Mouse (Mus musculus) heart, embryonic 11.5 days (tissue): ENCODE data around the gene Col4a1. TPM values are rescaled to one million over a fixed set of nuclear protein-coding genes. Genes with fewer than 3 reads are reported as not detected.

Experiments used
- ATAC-seq: fragments of 200-750 bp; cut with Nextera tagmentation; replicated peaks from 2 replicates; pipeline ENCODE4 v1.8.0; 2017; ENCODE audit warnings: moderate library complexity; ENCODE audit not compliant: insufficient number of reproducible peaks, low FRiP score, low TSS enrichment
- H3K27ac ChIP-seq: fragments of 300-500 bp; sonication (generic); 2 replicates; pipeline ENCODE4 v1.5.1; 2014; ENCODE audit warnings: mild to moderate bottlenecking, low read depth, low read length
- H3K27me3 ChIP-seq: fragments of 300-500 bp; sonication (generic); 2 replicates; pipeline ENCODE4 v1.6.1; 2014; ENCODE audit warnings: mild to moderate bottlenecking, low read length, mixed read lengths; ENCODE audit not compliant: control insufficient read depth, insufficient read depth
- H3K36me3 ChIP-seq: fragments of 300-500 bp; sonication (generic); 2 replicates; pipeline ENCODE4 v1.6.1; 2014; ENCODE audit warnings: mild to moderate bottlenecking, low read length, moderate library complexity, mixed read lengths; ENCODE audit not compliant: control insufficient read depth, insufficient read depth
- H3K4me1 ChIP-seq: fragments of 300-500 bp; sonication (generic); 2 replicates; pipeline ENCODE4 v1.6.1; 2014; ENCODE audit warnings: low read length; ENCODE audit not compliant: control insufficient read depth, insufficient read depth
- H3K4me2 ChIP-seq: fragments of 300-500 bp; sonication (generic); 2 replicates; pipeline ENCODE4 v1.6.1; 2014; ENCODE audit warnings: mild to moderate bottlenecking, moderate library complexity
- H3K4me3 ChIP-seq: fragments of 300-500 bp; sonication (generic); 2 replicates; pipeline ENCODE4 v1.5.1; 2014; ENCODE audit warnings: low read depth, low read length
- H3K9ac ChIP-seq: fragments of 300-500 bp; sonication (generic); 2 replicates; pipeline ENCODE4 v1.6.1; 2014; ENCODE audit warnings: mild to moderate bottlenecking, low read depth, low read length, moderate library complexity
- H3K9me3 ChIP-seq: fragments of 300-500 bp; sonication (generic); replicated peaks from 2 replicates; pipeline ENCODE4 v1.6.1; 2016; ENCODE audit warnings: low read length; ENCODE audit not compliant: control insufficient read depth
- WGBS: fragments of 180-500 bp; shearing (Covaris S2); extraction: QIAGEN DNeasy Blood & Tissue Kit; methylation state at CpG from one replicate; pipeline ENCODE4 v1.1.7; 2014; ENCODE audit not compliant: insufficient replicate concordance; 5-methylcytosine and 5-hydroxymethylcytosine counted together
- polyA plus RNA-seq: library from polyadenylated mRNA; unstranded; fragments of >200 nt; fragmentation: Nextera tagmentation; extraction: Ambion mirVana; gene quantifications from 2 replicates; pipeline ENCODE4 v1.2.1, GENCODE M21; 2014

Col4a1 gene
- polyA plus RNA-seq, 1 experiment from 2014 or later = 150 TPM

- Histone ChIP-seq H3K9me3 (no peaks in the 10 kb centered on the region), H3K36me3 (no peaks in the 10 kb centered on the region), H3K4me3 (no peak overlapping the region), H3K4me1 (peaks cover 37% of the 10 kb centered on the region), H3K4me2 (no peak overlapping the region), H3K9ac (no peak overlapping the region), H3K27ac (no peak overlapping the region), H3K27me3 (no peaks in the 10 kb centered on the region)
- 83% methylated on average over 1 of the region's 1 CpGs for WGBS
- no peak for ATAC-seq
These were observed 11.1 kb upstream of the Col4a1 start for GRCm38 (mm10) chr8:11323681-11324080.

- Histone ChIP-seq H3K4me3 (no peak overlapping the region), H3K4me2 (no peak overlapping the region), H3K36me3 (no peaks in the 10 kb centered on the region), H3K4me1 (peaks cover 32% of the 10 kb centered on the region), H3K27ac (no peak overlapping the region), H3K27me3 (no peaks in the 10 kb centered on the region), H3K9me3 (no peaks in the 10 kb centered on the region), H3K9ac (no peak overlapping the region)
- ATAC-seq = no peak
- WGBS = 64% methylated on average over 5 of the region's 5 CpGs
These were observed 10.3 kb upstream of the Col4a1 start for GRCm38 (mm10) chr8:11322724-11323585.

GRCm38 (mm10) chr8:11321841-11322240 is 9.2 kb upstream of the Col4a1 start:
- no peak overlapping the region for H3K9ac ChIP-seq
- H3K27me3 ChIP-seq = no peaks in the 10 kb centered on the region
- WGBS = 73% methylated on average over 7 of the region's 7 CpGs
- no peak overlapping the region for H3K4me3 ChIP-seq
- no peak overlapping the region for H3K27ac ChIP-seq
- ATAC-seq = no peak
- no peaks in the 10 kb centered on the region for H3K36me3 ChIP-seq
- no peaks in the 10 kb centered on the region for H3K9me3 ChIP-seq
- peaks cover 23% of the 10 kb centered on the region for H3K4me1 ChIP-seq
- H3K4me2 ChIP-seq = no peak overlapping the region

- Histone ChIP-seq H3K27me3 (no peaks in the 10 kb centered on the region), H3K9me3 (no peaks in the 10 kb centered on the region), H3K36me3 (no peaks in the 10 kb centered on the region), H3K4me2 (no peak overlapping the region), H3K4me3 (no peak overlapping the region), H3K4me1 (peaks cover 19% of the 10 kb centered on the region), H3K9ac (no peak overlapping the region), H3K27ac (no peak overlapping the region)
- WGBS = 76% methylated on average over 11 of the region's 11 CpGs
- no peak for ATAC-seq
These were observed 6.8 kb upstream of the Col4a1 start for GRCm38 (mm10) chr8:11319405-11319804.

- Histone ChIP-seq H3K9ac (no peak overlapping the region), H3K27me3 (no peaks in the 10 kb centered on the region), H3K4me3 (no peak overlapping the region), H3K4me2 (no peak overlapping the region), H3K36me3 (no peaks in the 10 kb centered on the region), H3K4me1 (peaks cover 23% of the 10 kb centered on the region), H3K27ac (no peak overlapping the region), H3K9me3 (no peaks in the 10 kb centered on the region)
- ATAC-seq = no peak
- 71% methylated on average over 6 of the region's 6 CpGs for WGBS
These were observed 3.5 kb upstream of the Col4a1 start for GRCm38 (mm10) chr8:11316118-11316517.

- Histone ChIP-seq H3K4me2 (peak overlapping the region; percentile 72), H3K9ac (no peak overlapping the region), H3K4me1 (peaks cover 20% of the 10 kb centered on the region), H3K9me3 (no peaks in the 10 kb centered on the region), H3K27me3 (no peaks in the 10 kb centered on the region), H3K27ac (no peak overlapping the region), H3K36me3 (no peaks in the 10 kb centered on the region), H3K4me3 (no peak overlapping the region)
- ATAC-seq = no peak
- WGBS = 71% methylated on average over 16 of the region's 16 CpGs
These were observed 2.7 kb upstream of the Col4a1 start for GRCm38 (mm10) chr8:11315179-11315943.

- WGBS = 83% methylated on average over 8 of the region's 8 CpGs
- Histone ChIP-seq H3K4me1 (peaks cover 28% of the 10 kb centered on the region), H3K27me3 (no peaks in the 10 kb centered on the region), H3K36me3 (no peaks in the 10 kb centered on the region), H3K9ac (no peak overlapping the region), H3K4me2 (peak overlapping the region; percentile 72), H3K27ac (no peak overlapping the region), H3K9me3 (no peaks in the 10 kb centered on the region), H3K4me3 (peak overlapping the region; percentile 88; the same call in 1 of the 2 replicates)
- ATAC-seq = no peak
These were observed 2.0 kb upstream of the Col4a1 start for GRCm38 (mm10) chr8:11314613-11315012.

- Histone ChIP-seq H3K9me3 (no peaks in the 10 kb centered on the region), H3K4me3 (peak overlapping the region; percentile 88), H3K9ac (peak overlapping the region; percentile 96), H3K4me2 (peak overlapping the region; percentile 72), H3K27ac (peak overlapping the region; percentile 86), H3K36me3 (no peaks in the 10 kb centered on the region), H3K27me3 (no peaks in the 10 kb centered on the region), H3K4me1 (peaks cover 36% of the 10 kb centered on the region)
- ATAC-seq = no peak
- WGBS = 3% methylated on average over 45 of the region's 45 CpGs
These were observed 818 bp upstream of the Col4a1 start for GRCm38 (mm10) chr8:11313176-11314111.
